Mouse (Mus musculus): ENCODE data around the gene Asb10. TPM values are rescaled to one million over a fixed set of nuclear protein-coding genes. Genes with fewer than 3 reads are reported as not detected.
A peak's percentile ranks its signal among the peaks of the same experiment; 100 is the strongest.

Asb10 gene
- polyA plus RNA-seq, 1 experiment from 2014 or later: 0.40 TPM

DNA sequence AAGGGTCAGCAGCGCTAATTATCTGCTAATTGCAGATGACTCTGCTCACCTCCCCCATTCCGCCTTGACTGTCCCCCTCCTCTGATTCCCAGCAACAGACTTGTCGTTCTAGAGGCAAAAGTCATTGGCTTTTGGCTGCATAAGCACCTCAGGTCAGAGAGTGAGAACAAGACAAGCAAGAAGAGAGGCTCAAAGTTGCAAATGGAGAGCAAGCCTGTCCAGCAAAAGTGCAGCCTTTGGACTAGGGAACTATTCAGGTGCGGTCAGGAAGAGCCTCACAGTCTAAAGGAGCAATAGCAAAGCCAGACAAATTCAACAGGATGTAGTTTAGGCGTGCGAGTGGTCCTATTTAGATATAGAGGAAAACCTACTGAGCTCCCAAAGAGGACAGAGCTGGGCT, 13.0 kb downstream of the Asb10 start:
- Histone ChIP-seq H3K9me3 (ENCODE audit: control insufficient read depth, low read length) (no peaks in the 10 kb centered on the region), H3K36me3 (ENCODE audit: control insufficient read depth, insufficient read depth, low read length) (no peaks in the 10 kb centered on the region), H3K4me2 (ENCODE audit: low read depth, severe bottlenecking) (no peak overlapping the region), H3K27ac (replicated peaks; ENCODE audit: low read depth, low read length) (no peak overlapping the region), H3K4me1 (ENCODE audit: control insufficient read depth, insufficient read depth, low read length) (peaks cover 8% of the 10 kb centered on the region), H3K4me3 (ENCODE audit: low read depth, low read length) (no peak overlapping the region), H3K27me3 (ENCODE audit: control insufficient read depth, insufficient read depth, low read length) (peaks cover 75% of the 10 kb centered on the region), H3K9ac (ENCODE audit: low read length) (no peak overlapping the region)
- ATAC-seq (ENCODE audit: insufficient number of reproducible peaks, low FRiP score, low TSS enrichment, low read depth) (no peak), DNase-seq (ENCODE audit: low spot score) (peak; percentile 40)
- 17% methylated on average over 6 of the region's 6 CpGs for WGBS

DNA sequence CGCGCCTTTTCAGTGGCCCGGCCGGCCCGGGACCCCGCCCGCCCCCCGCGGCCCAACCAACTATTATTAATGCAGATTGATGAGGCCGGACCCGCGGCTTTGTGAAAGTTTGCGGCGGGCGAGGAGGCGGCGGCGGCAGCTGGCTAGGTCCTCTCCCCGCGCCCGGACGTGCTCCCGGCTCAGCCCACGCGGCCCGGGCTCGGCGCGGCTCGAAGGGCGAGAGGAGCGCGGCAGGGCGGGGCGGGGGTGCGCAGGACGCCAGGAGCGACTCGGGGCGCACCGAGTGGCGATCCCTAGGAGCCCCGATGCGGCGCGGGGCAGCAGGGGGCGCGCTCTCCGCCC, 13.9 kb downstream of the Asb10 start, which contains the start of gene Gbx1:
Gene Gbx1 (minus strand): TSS at position 314 of the 342 bp plus-strand sequence.
- Histone ChIP-seq H3K36me3 (ENCODE audit: control insufficient read depth, insufficient read depth, low read length) (no peaks in the 10 kb centered on the region), H3K4me3 (ENCODE audit: low read depth, low read length) (peak within 1 kb of the TSS; percentile 21), H3K9me3 (ENCODE audit: control insufficient read depth, low read length) (no peaks in the 10 kb centered on the region), H3K4me2 (ENCODE audit: low read depth, severe bottlenecking) (peak within 1 kb of the TSS; percentile 69), H3K27me3 (ENCODE audit: control insufficient read depth, insufficient read depth, low read length) (peaks cover 82% of the 10 kb centered on the region), H3K27ac (replicated peaks; ENCODE audit: low read depth, low read length) (no peak within 1 kb of the TSS), H3K4me1 (ENCODE audit: control insufficient read depth, insufficient read depth, low read length) (peaks cover 8% of the 10 kb centered on the region), H3K9ac (ENCODE audit: low read length) (no peak within 1 kb of the TSS)
- DNase-seq (ENCODE audit: low spot score) (peak; percentile 53), ATAC-seq (ENCODE audit: insufficient number of reproducible peaks, low FRiP score, low TSS enrichment, low read depth) (no peak)
- 0% methylated on average over 36 of the region's 49 CpGs for WGBS

DNA sequence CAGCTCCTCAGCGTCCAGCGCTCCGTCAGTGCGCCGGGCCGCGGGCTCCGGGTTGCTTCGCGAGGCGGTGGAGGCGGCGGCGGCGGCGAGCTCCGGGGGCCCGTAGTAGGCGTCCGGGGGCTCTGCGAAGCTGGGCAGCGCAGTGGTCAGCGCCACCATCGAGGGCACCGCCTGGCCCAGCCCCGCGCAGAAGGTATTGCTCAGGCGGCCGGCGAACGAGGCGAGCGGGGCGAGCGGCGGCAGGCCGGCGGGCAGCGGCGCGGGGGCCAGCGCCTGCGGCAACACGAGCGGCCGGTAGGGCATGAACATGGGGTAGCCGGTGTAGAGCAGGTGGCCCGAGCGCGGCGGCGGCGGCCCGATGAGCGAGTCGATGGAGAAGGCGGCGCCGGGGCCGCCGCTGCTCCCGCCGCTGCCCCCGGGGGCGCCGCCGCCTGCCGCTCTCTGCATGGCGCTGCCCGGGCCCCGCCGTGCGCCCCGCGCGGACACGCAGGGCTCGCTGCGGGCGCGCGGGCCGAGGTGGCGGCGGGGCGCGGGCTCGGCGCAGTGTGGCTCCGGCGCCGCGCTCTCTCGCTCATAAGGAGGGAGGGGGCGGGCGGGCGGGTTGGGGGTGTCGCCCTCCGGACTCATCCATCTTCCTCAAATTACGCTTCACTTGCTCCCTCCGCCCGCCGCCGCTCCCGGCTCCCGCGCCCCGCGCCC, 14.4 kb downstream of the Asb10 start:
- peak overlapping the region; percentile 21 for H3K4me3 ChIP-seq (ENCODE audit: low read depth, low read length)
- ATAC-seq (ENCODE audit: insufficient number of reproducible peaks, low FRiP score, low TSS enrichment, low read depth) (no peak), DNase-seq (ENCODE audit: low spot score) (peak; percentile 32)
- no peak overlapping the region for H3K9ac ChIP-seq (ENCODE audit: low read length)
- no peaks in the 10 kb centered on the region for H3K36me3 ChIP-seq (ENCODE audit: control insufficient read depth, insufficient read depth, low read length)
- H3K27ac ChIP-seq (replicated peaks; ENCODE audit: low read depth, low read length): no peak overlapping the region
- H3K4me1 ChIP-seq (ENCODE audit: control insufficient read depth, insufficient read depth, low read length): peaks cover 8% of the 10 kb centered on the region
- H3K27me3 ChIP-seq (ENCODE audit: control insufficient read depth, insufficient read depth, low read length): peaks cover 86% of the 10 kb centered on the region
- WGBS: under 1% methylated on average over 46 of the region's 109 CpGs
- H3K4me2 ChIP-seq (ENCODE audit: low read depth, severe bottlenecking): peak overlapping the region; percentile 69
- H3K9me3 ChIP-seq (ENCODE audit: control insufficient read depth, low read length): no peaks in the 10 kb centered on the region

DNA sequence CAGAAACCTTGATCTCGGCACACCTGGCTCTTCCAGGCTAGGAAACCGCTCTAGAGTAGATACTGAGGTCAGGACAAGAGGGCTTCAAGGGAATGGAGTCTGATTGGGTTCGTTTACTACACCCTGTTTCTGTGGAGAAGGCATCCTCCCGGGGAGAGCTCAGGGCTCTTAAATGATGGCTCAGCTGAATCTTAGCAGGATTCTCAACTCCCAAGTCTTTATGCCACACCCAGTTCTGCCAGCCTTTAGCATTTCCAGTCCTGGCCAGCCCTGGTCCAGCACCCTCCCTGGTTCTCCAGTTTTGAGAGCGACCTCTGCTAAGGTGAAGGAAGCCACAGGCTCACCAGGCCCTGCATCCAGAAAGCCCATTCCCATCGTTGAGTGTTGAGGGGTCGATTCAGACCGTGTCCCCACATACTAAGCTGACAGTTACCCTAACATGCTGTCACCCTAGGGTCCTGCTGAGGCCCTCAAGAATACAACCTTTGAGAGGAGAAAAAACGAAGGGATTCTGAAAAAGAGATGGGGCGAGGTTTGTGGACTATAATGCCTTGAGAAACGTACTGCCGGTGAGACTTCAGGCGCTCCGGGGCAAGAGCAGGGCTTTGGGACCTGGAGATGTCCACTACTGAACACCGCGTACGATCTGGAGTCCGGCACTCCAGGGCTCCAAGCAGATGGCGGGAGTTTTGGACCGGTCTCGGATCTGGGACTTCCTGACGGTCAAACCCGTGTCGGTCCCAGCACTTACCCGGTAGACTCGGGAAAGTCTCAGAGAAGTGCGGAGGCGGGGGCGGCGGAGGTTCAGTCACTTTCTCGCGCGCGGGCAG, 15.2 kb downstream of the Asb10 start:
- Histone ChIP-seq H3K4me1 (ENCODE audit: control insufficient read depth, insufficient read depth, low read length) (peaks cover 8% of the 10 kb centered on the region), H3K27me3 (ENCODE audit: control insufficient read depth, insufficient read depth, low read length) (peaks cover 82% of the 10 kb centered on the region), H3K36me3 (ENCODE audit: control insufficient read depth, insufficient read depth, low read length) (no peaks in the 10 kb centered on the region), H3K4me2 (ENCODE audit: low read depth, severe bottlenecking) (peak overlapping the region; percentile 69; the same call in 1 of the 2 replicates), H3K9ac (ENCODE audit: low read length) (no peak overlapping the region), H3K4me3 (ENCODE audit: low read depth, low read length) (peak overlapping the region; percentile 21; the same call in 1 of the 2 replicates), H3K9me3 (ENCODE audit: control insufficient read depth, low read length) (no peaks in the 10 kb centered on the region), H3K27ac (replicated peaks; ENCODE audit: low read depth, low read length) (no peak overlapping the region)
- DNase-seq (ENCODE audit: low spot score) (peak; percentile 51), ATAC-seq (ENCODE audit: insufficient number of reproducible peaks, low FRiP score, low TSS enrichment, low read depth) (no peak)
- 3% methylated on average over 34 of the region's 34 CpGs for WGBS

DNA sequence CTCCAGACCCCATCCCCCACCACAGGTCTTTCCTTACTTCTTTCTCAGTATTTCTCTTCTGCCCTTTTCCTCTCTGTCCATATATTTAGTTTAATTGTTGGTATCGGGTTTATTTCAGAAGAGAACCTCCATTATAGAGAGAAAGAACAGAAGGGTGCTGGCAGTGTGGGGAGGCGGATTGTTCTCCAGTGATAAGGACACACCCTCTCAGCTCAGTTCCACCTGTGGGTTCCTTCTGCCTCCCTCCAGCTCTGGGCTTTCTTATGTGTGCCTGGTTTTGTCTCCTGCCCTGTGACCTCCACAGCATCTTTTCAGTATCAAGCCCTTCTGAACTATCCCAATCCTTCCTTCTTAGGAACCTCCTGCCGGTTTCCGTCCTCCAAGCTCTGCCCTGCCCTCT, 16.3 kb downstream of the Asb10 start:
- ATAC-seq (ENCODE audit: insufficient number of reproducible peaks, low FRiP score, low TSS enrichment, low read depth): no peak
- no peak overlapping the region for H3K4me2 ChIP-seq (ENCODE audit: low read depth, severe bottlenecking)
- no peaks in the 10 kb centered on the region for H3K36me3 ChIP-seq (ENCODE audit: control insufficient read depth, insufficient read depth, low read length)
- DNase-seq (ENCODE audit: low spot score): no peak
- H3K9ac ChIP-seq (ENCODE audit: low read length): no peak overlapping the region
- no peak overlapping the region for H3K4me3 ChIP-seq (ENCODE audit: low read depth, low read length)
- H3K4me1 ChIP-seq (ENCODE audit: control insufficient read depth, insufficient read depth, low read length): peaks cover 8% of the 10 kb centered on the region
- no peak overlapping the region for H3K27ac ChIP-seq (replicated peaks; ENCODE audit: low read depth, low read length)
- no peaks in the 10 kb centered on the region for H3K9me3 ChIP-seq (ENCODE audit: control insufficient read depth, low read length)
- peaks cover 78% of the 10 kb centered on the region for H3K27me3 ChIP-seq (ENCODE audit: control insufficient read depth, insufficient read depth, low read length)
- 17% methylated on average over 4 of the region's 4 CpGs for WGBS

GRCm38 (mm10) chr5:24523806-24524205, 17.0 kb downstream of the Asb10 start:
- no peak overlapping the region for H3K27ac ChIP-seq (replicated peaks; ENCODE audit: low read depth, low read length)
- DNase-seq (ENCODE audit: low spot score) (no peak), ATAC-seq (ENCODE audit: insufficient number of reproducible peaks, low FRiP score, low TSS enrichment, low read depth) (no peak)
- no peak overlapping the region for H3K9ac ChIP-seq (ENCODE audit: low read length)
- no peak overlapping the region for H3K4me2 ChIP-seq (ENCODE audit: low read depth, severe bottlenecking)
- H3K36me3 ChIP-seq (ENCODE audit: control insufficient read depth, insufficient read depth, low read length): no peaks in the 10 kb centered on the region
- H3K27me3 ChIP-seq (ENCODE audit: control insufficient read depth, insufficient read depth, low read length): peaks cover 71% of the 10 kb centered on the region
- H3K4me3 ChIP-seq (ENCODE audit: low read depth, low read length): no peak overlapping the region
- no peaks in the 10 kb centered on the region for H3K9me3 ChIP-seq (ENCODE audit: control insufficient read depth, low read length)
- WGBS: 52% methylated on average over 8 of the region's 8 CpGs
- H3K4me1 ChIP-seq (ENCODE audit: control insufficient read depth, insufficient read depth, low read length): peaks cover 8% of the 10 kb centered on the region

GRCm38 (mm10) chr5:24521366-24521765, 19.4 kb downstream of the Asb10 start:
- ATAC-seq (ENCODE audit: insufficient number of reproducible peaks, low FRiP score, low TSS enrichment, low read depth) (no peak), DNase-seq (ENCODE audit: low spot score) (no peak)
- 63% methylated on average over 8 of the region's 8 CpGs for WGBS
- Histone ChIP-seq H3K9ac (ENCODE audit: low read length) (no peak overlapping the region), H3K27me3 (ENCODE audit: control insufficient read depth, insufficient read depth, low read length) (peaks cover 48% of the 10 kb centered on the region), H3K27ac (replicated peaks; ENCODE audit: low read depth, low read length) (no peak overlapping the region), H3K4me2 (ENCODE audit: low read depth, severe bottlenecking) (no peak overlapping the region), H3K4me1 (ENCODE audit: control insufficient read depth, insufficient read depth, low read length) (peaks cover 3% of the 10 kb centered on the region; the same call in 1 of the 2 replicates), H3K9me3 (ENCODE audit: control insufficient read depth, low read length) (no peaks in the 10 kb centered on the region), H3K4me3 (ENCODE audit: low read depth, low read length) (no peak overlapping the region), H3K36me3 (ENCODE audit: control insufficient read depth, insufficient read depth, low read length) (no peaks in the 10 kb centered on the region)

- Histone ChIP-seq H3K27me3 (ENCODE audit: control insufficient read depth, insufficient read depth, low read length) (no peaks in the 10 kb centered on the region), H3K4me3 (ENCODE audit: low read depth, low read length) (no peak overlapping the region), H3K27ac (replicated peaks; ENCODE audit: low read depth, low read length) (no peak overlapping the region), H3K4me1 (ENCODE audit: control insufficient read depth, insufficient read depth, low read length) (no peaks in the 10 kb centered on the region), H3K9ac (ENCODE audit: low read length) (no peak overlapping the region), H3K9me3 (ENCODE audit: control insufficient read depth, low read length) (no peaks in the 10 kb centered on the region), H3K36me3 (ENCODE audit: control insufficient read depth, insufficient read depth, low read length) (no peaks in the 10 kb centered on the region), H3K4me2 (ENCODE audit: low read depth, severe bottlenecking) (no peak overlapping the region)
- ATAC-seq (ENCODE audit: insufficient number of reproducible peaks, low FRiP score, low TSS enrichment, low read depth) (no peak), DNase-seq (ENCODE audit: low spot score) (no peak)
- 61% methylated on average over 8 of the region's 8 CpGs for WGBS
Observed at GRCm38 (mm10) chr5:24512271-24512670, 28.5 kb downstream of the Asb10 start.
